Mouse (Mus musculus) frontal cortex, postnatal 14 days (tissue): Measurements from ENCODE around the gene Cfap45.
A peak's percentile ranks its signal among the peaks of the same experiment; 100 is the strongest.

Source experiments
- DNase-seq, 2 experiments: peaks; one replicate each; pipeline ENCODE4 v3.0.0; 2022; ENCODE audit warnings: low spot score in 2 of 2

Cfap45 gene

GRCm38 (mm10) chr1:172562641-172563464 lies 42.3 kb downstream of the Cfap45 start:
- peak; percentile 47 to 49 for DNase-seq

GRCm38 (mm10) chr1:172563465-172563828 lies 42.8 kb downstream of the Cfap45 start:
- DNase-seq, result no peak

GRCm38 (mm10) chr1:172566131-172566530 lies 45.5 kb downstream of the Cfap45 start:
- no peak for DNase-seq

- DNase-seq, result no peak
Measured at GRCm38 (mm10) chr1:172567758-172568157, 47.2 kb downstream of the Cfap45 start.

- DNase-seq, result no peak
Measured at GRCm38 (mm10) chr1:172580116-172580515, 59.5 kb downstream of the Cfap45 start.

GRCm38 (mm10) chr1:172582436-172582835 lies 61.8 kb downstream of the Cfap45 start:
- DNase-seq, result no peak

- no peak for DNase-seq
Measured at GRCm38 (mm10) chr1:172584271-172584670, 63.7 kb downstream of the Cfap45 start.

GRCm38 (mm10) chr1:172585026-172585425 lies 64.4 kb downstream of the Cfap45 start:
- no peak for DNase-seq

GRCm38 (mm10) chr1:172585612-172586567 lies 65.3 kb downstream of the Cfap45 start:
- no peak for DNase-seq

GRCm38 (mm10) chr1:172590385-172590784 lies 69.8 kb downstream of the Cfap45 start, which contains the start of gene Slamf8:
Gene Slamf8, minus strand, starts transcription at chr1:172590568.
- peak in 1 of 2 experiments; percentile 14 for DNase-seq

GRCm38 (mm10) chr1:172593321-172593720 lies 72.7 kb downstream of the Cfap45 start:
- no peak for DNase-seq

GRCm38 (mm10) chr1:172593956-172594355 lies 73.4 kb downstream of the Cfap45 start:
- DNase-seq, result no peak

- peak in 1 of 2 experiments; percentile 32 for DNase-seq
Measured at GRCm38 (mm10) chr1:172594495-172594894, 73.9 kb downstream of the Cfap45 start.
